Mouse (Mus musculus) liver, adult 2 months (tissue): ENCODE measurements around the gene C2cd4a.

Source experiments
- CTCF ChIP-seq: fragments of 200-500 bp; IDR thresholded peaks from 2 replicates; pipeline ENCODE4 v1.5.1; 2011; ENCODE audit warnings: low read depth, low read length, control low read depth
- POLR2A ChIP-seq: fragments of 200-500 bp; IDR thresholded peaks from 2 replicates; pipeline ENCODE4 v1.6.1; 2011; ENCODE audit warnings: low read length, control low read depth; ENCODE audit not compliant: insufficient read depth; ENCODE audit errors: extremely low read depth

GRCm38 (mm10) chr9:67849397-67849796, 17.3 kb upstream of the C2cd4a start:
- no peak for TF ChIP-seq CTCF
- TF ChIP-seq POLR2A = no peak
